Mouse (Mus musculus): Measurements from ENCODE around the gene Tmed2.
"Not testable (repeated sequence)": the region's sequence is repeated elsewhere in the genome, so short reads cannot be mapped to it uniquely, and the experiment has no call there.

Tmed2 gene

DNA sequence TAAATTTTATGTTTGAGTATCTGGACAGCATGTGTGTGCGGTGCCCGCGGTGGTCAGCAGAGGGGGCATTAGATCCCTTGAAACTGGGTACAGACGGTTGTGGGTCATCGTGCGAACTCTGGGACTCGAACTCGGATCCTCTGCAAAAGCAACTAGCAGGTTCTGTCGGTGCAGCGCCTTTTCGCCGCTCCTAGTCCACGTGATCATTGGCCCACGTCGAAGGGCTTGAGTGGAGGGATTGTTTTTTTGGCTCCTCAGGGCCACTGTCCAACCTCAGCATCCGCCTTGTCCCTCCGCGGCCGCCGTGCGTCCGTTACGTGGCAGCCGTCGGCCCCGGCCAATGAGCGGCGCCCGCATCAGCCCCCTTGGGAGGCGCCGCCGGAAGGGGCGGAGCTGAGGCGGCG lies at the start of gene Tmed2:
Gene Tmed2, plus strand, starts transcription at position 313 of the 404 bp plus-strand sequence.
- in situ Hi-C loops (cut with MboI): loop anchor here (5.0 kb wide), 1 partner anchor 113 kb away; the partner anchor contains the start of gene Sbno1

DNA sequence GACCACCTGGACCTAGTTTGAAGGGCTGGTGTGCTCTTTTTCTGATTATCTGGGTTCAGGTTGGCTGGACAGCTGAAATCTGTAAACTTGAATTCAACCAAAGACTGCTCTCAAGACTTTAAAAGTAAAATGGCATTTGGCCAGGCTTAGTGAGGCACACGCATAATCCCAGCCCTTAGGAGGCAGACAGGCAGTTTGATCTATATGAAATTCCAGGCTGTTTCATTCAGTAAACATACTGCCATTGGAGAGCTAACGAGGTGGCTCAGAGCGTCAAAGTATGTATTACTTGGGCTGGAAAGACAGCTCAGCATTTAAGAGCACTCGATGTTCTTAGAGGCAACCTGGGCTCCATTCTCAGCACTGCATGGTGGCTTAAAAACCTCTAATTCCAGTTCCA lies 48.8 kb upstream of the Tmed2 start:
- in situ Hi-C loops (cut with MboI): loop anchor here (10.0 kb wide), 1 partner anchor 57 kb away; the partner anchor contains the start of gene Kmt5a

DNA sequence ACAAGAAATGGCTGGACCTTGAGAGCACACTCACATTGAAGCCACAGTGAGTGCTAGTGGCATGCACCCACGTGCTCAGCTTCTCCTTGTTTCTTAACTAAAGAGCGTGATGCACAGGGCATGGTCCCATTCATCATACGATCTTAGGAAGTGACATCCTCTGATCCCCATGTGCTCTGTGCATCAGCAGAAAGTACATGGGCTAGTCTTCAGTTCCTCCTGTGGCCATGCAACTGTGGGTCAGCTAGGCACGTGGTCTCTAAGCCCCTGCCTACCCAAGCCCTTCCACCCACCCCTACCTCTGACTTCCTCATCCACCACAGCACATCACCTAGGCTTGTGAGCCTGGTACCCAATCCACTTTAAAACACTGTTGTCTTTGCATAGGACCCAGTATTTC lies 47.9 kb upstream of the Tmed2 start:
- in situ Hi-C loops (cut with MboI): loop anchor here (10.0 kb wide), 1 partner anchor 58 kb away; the partner anchor contains the start of gene Kmt5a

DNA sequence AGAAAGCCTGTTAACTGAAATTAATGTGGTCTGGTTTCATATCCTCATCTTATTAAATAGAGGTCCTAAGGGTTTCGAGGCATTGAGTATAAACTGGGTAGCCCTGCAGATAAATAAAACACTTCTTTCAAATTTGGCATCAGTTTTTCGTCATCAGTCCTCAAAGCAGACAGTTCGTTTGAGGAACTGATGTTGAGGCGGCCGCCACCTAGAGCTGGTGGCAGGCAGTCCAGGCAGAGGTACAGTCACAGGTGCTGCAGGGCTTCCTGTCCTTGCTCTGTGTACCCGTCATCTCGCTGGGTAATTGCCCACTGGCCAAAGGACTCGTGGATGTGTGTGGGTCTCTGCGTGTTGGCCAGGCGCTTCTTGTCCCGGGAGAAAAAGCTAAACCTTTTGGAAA lies 47.0 kb upstream of the Tmed2 start:
- in situ Hi-C loops (cut with MboI): loop anchor here (10.0 kb wide), 1 partner anchor 59 kb away; the partner anchor contains the start of gene Kmt5a

DNA sequence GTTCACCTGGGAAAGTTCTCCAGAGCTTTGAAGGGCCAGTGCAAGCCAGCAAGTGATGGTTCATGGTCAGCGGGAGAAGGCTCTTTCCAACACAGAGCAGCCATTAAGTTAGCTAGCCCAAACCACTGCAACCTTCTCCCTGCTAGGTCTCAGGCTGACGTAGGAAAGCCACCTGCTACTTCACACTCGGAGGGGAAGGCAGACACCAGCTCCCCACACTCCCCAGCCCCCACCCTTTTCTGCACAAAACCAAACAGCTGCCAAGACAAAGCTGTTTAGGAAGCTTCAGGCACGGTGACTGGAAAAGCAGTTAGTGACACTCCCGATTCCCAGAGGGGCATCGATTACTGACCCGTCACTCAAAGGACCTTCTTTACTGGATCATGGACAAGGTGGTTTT lies 44.9 kb upstream of the Tmed2 start:
- in situ Hi-C loops (cut with MboI): loop anchor here (10.0 kb wide), 1 partner anchor 61 kb away; the partner anchor contains the start of gene Kmt5a

DNA sequence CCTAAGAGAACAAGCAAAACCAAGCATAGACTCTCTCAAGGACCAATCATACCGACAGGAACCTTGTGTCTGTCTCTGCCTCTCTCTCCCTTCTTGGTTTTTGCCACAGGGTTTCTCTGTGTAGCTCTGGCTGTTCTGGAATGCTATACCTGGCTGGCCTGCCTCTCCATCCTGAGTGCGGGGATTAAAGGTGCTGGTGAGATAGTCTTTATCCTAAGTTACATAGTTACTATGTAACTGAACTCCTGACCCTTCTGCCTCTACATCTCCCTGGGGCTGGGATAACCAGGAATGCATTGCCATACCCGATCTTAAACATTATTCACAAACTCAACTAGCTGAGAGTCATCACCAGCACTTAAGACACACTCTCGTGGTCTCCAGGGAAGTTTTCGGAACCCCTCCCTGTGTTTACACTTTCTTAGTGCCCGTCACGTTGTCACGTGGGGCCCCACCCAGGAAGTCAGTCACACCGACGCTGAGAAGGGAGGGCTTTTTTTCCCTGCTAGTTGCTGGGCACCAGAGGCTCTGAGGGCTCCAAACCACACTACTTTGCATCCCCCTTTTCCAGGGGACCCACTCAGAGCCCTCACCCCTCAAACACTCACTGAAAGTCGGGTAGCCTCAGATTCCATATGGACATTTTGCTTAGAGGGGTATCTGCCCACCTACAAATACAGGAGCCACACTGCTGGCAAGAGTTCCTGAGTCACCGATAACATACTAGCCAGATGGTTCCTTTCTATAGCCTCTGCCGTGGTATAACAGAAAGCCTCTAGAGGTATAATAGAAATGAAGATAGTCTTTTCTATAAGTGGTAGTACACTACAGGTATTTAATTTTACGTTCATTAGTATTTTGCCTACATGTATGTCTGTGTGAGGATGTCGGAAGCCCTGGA lies 43.6 kb upstream of the Tmed2 start:
- in situ Hi-C loops (cut with MboI): loop anchor here (10.0 kb wide), 1 partner anchor 62 kb away; the partner anchor contains the start of gene Kmt5a

DNA sequence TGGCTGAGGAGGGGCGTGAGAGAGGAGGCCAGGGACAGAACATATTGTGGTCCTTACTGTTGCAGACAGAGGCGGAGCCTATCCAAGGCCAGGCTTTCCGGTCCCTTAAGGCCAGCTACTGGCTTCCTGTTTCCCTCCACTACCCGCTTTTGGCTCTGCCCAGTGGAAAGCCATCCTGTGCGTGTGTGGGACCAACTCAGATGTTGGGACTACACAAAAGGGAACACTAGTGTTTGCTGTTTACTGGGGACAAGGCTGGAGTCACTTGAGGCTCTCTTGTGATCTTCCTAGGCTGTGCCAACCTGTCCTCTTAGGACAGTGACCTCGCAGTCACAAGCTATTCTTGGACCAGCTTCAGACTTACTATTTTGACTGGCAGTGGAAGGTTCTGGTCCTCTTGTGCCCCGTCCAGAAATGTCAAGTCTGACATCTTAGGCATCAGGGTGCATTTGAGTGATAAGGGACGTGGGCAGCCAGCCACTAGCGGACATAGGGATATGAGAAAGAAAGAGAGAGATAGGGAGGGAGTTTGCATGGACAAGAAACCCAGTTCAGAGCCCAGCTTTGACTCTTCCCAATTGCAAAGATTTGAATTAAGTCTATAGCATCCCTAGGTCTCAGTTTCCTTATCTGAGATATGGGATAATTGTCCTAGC lies 42.1 kb upstream of the Tmed2 start:
- in situ Hi-C loops (cut with MboI): loop anchor here (10.0 kb wide), 1 partner anchor 64 kb away; the partner anchor contains the start of gene Kmt5a

DNA sequence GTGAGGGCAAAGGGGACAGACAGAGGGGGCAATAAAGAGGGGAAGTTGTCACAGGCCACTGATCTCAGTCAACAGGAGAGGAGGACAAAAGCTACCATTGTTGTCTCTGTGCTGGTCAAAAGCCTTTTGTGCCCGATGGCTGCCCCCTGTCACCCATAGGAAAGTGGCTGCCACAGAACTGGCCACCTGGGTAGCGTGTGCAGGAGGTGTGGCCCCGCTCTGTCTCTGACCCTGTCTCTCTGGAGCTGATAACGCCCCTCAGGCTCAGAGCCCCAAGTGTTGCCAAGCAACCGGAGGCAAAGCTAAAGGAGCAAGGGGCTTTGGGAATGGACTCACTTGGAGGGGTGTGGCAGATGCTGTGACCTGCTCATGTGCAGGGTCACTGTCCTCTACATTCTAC lies 41.5 kb upstream of the Tmed2 start:
- in situ Hi-C loops (cut with MboI): loop anchor here (10.0 kb wide), 1 partner anchor 64 kb away; the partner anchor contains the start of gene Kmt5a

DNA sequence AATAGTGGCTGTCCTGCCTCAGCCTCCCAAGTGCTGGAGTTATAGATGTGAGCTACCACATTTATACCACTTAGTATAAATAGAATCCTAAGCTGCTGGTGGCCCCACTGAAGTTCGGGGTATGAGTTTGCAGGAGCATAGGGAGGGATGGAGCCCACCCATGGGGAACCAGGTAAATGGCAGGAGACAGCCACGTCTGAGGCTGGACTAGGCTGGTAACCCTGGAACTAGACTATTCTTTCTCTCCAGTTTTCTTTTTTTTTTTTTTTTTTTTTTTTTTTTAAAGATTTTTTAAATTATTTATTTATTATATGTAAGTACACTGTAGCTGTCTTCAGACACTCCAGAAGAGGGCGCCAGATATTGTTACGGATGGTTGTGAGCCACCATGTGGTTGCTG lies 40.5 kb upstream of the Tmed2 start:
- in situ Hi-C loops (cut with MboI): not testable (repeated sequence)

DNA sequence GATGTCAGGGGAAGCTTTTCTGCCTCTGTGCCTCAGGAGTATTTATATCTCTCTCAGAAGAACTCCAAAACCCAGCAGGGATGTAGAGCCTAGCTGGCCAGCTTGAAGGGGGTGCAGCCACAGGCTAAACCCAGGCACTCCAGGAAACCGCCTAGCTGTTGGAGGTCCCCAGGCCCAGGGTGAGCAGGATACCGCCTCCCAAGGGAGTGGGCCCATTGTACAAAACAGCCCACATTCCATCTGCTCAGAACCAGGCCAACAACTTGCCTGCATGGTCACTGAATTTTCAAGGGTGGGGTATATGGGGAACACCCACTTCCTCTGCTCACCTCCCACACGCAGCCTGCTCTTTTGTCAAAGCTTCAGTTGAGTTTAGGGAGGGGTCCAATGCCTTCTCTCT lies 39.9 kb upstream of the Tmed2 start:
- in situ Hi-C loops (cut with MboI): no loop called here

DNA sequence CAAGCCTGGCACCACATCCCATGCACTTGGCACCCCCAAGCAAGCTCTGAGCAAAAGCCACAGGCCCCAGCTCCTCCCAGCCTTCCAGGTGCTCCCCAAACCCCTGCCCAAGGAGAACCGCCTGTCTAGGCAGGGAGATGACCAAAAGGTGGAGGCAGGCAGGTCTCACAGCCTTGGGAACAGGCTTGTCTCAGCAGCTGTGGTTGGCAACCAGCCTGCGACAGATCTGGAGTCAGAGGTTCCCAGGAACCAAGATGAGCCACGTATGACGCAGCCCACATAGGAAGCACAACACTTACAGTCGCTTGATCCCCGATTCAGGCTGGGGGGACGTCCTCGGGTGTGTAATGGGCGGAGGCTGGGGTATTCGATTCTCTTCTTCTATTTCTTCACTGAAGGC lies 39.0 kb upstream of the Tmed2 start:
- in situ Hi-C loops (cut with MboI): no loop called here

DNA sequence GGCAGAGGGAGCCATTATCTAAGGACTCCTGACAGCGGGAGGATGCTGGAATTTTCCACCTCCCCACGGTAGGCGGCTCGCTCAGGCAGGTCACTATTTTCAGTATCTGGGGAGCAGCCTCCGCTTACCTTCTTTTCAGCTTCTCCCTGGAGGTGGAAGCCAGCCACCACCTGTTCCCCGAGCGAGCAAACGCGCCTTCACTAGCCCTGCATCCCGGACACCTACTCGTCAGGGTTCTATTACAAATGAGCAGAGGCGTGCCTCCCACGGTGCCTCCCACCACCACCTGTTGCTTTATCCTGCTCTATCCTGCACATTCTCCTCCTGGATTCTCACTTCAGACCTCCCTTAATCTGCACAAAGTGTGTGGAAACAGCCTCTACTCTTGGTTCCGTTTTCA lies 36.8 kb upstream of the Tmed2 start:
- in situ Hi-C loops (cut with MboI): no loop called here

DNA sequence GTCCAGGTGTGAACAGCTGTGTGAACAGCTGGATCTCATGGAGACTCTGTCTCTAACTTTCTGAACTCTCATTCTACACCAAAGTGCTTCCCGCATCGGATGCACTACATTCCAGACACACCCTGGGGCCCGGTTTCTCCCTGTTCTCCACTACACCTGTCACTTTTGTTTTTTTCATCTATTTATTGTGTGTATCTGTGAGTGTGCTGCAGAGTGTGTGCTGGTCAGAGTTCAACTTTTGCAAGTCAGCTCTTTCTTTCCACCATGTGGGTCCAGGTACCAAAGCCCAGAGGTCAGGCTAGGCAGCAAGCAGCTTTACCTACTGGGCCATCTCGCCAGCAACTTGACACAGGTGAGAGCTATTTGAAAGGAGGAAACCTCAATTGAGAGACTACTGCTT lies 35.3 kb upstream of the Tmed2 start:
- in situ Hi-C loops (cut with MboI): no loop called here

DNA sequence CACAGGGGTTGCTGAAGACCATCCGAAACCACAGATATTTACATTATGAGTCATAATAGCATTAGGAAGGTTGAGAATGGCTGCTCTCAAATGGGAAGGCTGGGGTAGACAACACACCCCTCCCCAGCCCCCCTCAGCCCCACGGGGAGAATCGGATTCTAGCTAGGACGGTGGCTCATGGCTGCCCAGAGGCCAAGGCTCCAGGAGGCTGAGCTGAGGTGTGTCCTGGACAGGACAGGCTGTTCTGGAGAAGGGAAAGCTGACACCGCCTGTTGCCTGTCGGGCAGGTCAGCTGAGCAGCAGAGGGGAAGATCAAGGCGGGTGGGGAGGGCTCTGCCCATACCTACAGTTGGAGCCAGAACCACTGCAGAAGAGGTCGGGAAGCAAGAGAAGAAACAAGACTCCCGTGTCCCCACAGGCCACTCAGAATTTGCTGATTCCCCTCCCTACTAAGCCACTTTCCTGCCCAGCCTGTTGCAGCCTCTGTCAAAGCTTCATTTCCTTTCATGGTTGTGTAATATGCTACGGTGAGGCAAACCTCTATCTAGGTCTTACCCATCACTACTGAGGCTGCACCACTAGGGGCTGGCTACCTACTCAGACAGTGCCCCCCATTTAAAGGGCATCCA lies 33.6 kb upstream of the Tmed2 start:
- in situ Hi-C loops (cut with MboI): no loop called here

DNA sequence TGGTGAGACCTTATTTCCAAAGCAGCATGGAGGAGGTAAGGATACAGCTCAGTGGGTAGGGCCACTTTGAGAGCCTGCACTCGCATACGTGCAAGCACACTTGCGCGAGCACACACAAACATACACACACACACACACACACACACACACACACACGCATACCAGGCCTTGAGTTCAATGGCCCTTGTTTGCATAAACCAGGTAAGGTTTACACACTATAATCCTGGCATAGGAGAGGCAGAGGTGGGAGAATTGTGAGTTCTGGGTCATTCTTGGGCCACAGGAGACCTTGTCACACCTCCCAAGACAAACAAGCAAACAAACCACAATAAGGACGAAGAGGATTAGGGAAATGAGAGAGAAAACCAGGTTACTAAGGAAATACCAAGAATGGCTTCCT lies 31.3 kb upstream of the Tmed2 start:
- in situ Hi-C loops (cut with MboI): no loop called here

DNA sequence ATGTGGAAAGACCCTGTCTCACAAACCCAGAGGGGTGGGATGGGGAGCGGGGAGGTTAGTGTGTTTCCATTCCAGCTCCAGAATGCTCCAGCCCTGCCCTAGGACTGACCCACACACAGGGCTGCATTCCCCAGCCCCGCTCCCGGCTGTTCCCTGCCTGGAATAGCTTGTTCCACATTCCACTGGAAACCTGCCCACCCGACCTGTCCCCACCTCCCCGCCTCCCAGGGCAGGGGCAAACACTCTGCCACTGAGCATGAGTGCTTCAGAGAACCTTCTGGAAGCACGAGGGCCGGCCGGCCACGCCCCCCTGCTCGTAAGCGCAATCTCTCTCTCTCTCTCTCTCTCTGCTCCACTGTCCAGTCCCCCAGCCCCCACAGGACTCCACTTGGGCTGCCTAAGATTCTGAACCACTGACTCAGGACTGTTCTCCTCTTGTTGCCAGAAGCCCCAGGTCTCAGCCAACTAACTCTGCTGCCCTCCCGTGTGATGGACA lies 30.7 kb upstream of the Tmed2 start:
- in situ Hi-C loops (cut with MboI): no loop called here

DNA sequence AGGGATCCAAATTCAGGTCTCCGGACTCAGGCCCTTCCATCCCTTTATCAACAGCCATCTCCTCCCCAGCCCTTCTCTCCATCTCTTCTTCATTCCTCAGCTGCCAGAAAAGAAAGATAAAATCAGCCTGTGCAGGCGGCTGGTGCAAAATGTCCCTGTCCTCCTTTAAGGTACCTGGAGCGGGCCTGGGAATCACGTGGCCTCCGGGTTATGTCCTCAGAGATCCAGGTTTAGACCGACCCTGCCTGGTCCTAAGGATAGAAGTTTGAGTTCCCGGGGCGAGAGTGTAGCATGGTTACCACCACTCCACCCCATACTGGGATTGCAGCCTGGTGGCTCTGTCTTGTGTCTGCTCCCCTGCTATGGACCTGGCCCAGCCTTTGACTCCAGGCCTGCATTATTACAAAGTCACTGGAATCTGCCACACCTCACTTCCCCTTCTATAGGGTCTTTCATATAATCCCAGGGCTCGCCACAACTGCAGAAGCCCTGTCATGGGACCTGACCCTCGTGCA lies 29.9 kb upstream of the Tmed2 start:
- in situ Hi-C loops (cut with MboI): no loop called here

DNA sequence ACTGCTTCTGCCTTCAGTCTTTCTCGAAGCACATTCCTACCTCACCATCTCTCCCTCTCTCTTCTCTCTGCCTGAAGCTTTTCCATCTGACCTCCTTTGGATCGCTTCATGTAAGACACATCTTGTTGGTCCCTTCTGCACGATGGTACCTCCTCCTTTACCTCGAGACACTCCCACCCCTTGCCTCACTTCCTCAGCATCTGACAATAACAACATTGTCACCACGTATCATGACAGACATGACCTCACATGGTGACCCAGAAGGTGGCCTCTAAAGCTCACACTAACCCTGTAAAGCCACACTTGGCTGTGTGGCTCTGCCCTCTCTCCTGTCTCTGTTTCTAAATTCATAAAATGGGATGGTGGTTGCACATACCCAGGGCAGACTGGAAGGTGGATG lies 24.7 kb upstream of the Tmed2 start:
- in situ Hi-C loops (cut with MboI): no loop called here

DNA sequence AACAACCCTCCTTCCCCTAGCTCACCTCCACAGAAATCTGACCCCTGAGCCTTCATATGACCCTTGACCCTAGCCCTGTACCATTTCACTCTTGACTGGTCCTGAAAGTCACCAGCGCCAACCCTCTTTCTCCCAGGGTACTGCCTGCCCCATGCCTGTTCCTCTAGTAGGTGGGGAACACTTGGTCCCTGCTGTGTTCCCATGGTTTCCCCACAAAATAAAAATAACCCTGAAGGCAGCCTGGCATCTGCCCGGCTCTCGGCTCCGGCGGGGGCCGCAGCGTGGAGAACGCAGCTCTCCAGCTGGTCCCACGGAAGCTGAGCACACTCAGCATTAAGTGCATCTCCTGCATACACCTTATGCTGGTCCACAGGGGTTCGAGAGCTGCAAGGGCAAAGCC lies 21.8 kb upstream of the Tmed2 start:
- in situ Hi-C loops (cut with MboI): no loop called here

DNA sequence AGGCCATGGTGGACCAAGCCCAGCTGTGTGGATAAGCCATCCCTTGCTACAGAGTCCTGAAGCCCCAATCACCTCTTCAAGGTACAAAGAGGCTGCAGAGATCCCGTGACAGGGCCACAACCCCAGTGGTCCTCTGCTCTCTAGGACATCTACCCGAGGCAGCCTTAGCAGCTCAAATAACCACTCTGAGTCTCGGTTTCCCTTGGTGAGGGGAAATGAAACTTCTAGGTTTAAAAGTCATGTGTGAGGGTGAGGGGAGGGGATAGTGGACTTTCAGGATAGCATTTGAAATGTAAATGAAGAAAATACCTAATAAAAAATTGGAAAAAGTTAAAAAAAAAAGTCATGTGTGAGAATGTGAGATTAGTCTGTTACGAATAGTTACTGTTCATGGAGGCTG lies 18.9 kb upstream of the Tmed2 start:
- in situ Hi-C loops (cut with MboI): no loop called here

DNA sequence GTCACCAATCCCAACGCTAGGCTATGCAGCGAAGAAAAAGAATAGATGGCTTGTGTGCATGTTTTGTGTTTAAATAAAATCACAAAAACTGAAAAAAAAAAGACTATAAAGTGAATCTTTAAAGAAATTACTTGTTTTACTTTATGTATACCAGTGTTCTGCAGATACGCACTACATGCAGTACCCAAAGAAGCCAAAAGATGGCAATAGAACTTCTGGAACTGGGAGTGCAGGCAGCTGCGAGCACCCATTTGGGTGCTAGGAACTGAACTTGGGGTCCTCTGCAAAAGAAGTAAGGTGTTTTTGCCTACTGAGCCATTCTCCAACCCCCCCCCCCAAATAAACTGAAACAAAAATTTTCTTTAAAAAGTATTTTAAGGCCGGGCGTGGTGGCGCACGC lies 17.5 kb upstream of the Tmed2 start:
- in situ Hi-C loops (cut with MboI): no loop called here

DNA sequence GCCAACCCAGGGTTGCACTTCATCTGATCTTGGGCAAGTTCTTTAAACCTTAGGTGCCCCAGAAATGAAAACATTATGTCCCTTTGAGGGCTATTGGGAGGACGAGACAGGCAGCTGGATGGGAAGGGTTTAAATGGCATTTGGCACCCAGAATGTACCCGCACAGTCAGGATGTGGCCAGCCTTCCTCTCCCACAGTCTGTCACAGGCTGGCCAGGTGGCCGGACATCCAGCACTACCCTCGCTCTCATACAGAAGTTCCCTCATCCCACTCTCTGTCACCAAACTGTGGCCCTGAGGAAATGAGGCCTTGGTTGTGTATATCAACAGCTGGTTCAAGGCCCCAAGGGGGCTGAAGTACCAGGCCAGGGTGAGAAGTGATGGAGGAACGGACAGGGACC lies 15.6 kb upstream of the Tmed2 start:
- in situ Hi-C loops (cut with MboI): no loop called here

Measured in mature B cell (primary cell).